Mouse (Mus musculus): Measurements from ENCODE around the gene Kcng4. TPM values are rescaled to one million over a fixed set of nuclear protein-coding genes. Genes with fewer than 3 reads are reported as not detected.

The Kcng4 gene
- total and polyA plus RNA-seq, 2 experiments from 2014 or later, result 0.10 TPM; not detected in 1

GRCm38 (mm10) chr8:119604398-119604803 lies 31.1 kb downstream of the Kcng4 start:
- Histone ChIP-seq H3K9ac (replicated peaks; ENCODE audit: low read depth, low read length) (peak overlapping the region; percentile 70), H3K27ac (ENCODE audit: low read depth) (no peak overlapping the region), H3K9me3 (replicated peaks; ENCODE audit: control insufficient read depth, low read length) (peaks cover 6% of the 10 kb centered on the region; the same call in 1 of the 2 replicates), H3K4me1 (ENCODE audit: control insufficient read depth, insufficient read depth) (peaks cover 8% of the 10 kb centered on the region; the same call in 1 of the 2 replicates), H3K27me3 (ENCODE audit: control insufficient read depth, insufficient read depth, low read length) (no peaks in the 10 kb centered on the region), H3K4me3 (ENCODE audit: low read depth, low read length) (peak overlapping the region; percentile 73), H3K36me3 (replicated peaks; ENCODE audit: control insufficient read depth, insufficient read depth, low read length) (peaks cover 36% of the 10 kb centered on the region), H3K4me2 (ENCODE audit: low read depth, low read length) (peak overlapping the region; percentile 83)
- ATAC-seq (ENCODE audit: insufficient read depth, low read depth), result 0 out of 2 replicates have a peak, but pooled peaks have one; percentile 5
- 13% methylated on average over 12 of the region's 12 CpGs for WGBS
- no peak for DNase-seq (ENCODE audit: low spot score)
- no peak for TF ChIP-seq CTCF (IDR thresholded peaks at IDR 0.05; ENCODE audit: low read depth)
- TF ChIP-seq EP300 (IDR thresholded peaks at IDR 0.05; ENCODE audit: low read depth), result no peak

GRCm38 (mm10) chr8:119603771-119604170 lies 31.7 kb downstream of the Kcng4 start:
- H3K4me2 ChIP-seq (ENCODE audit: low read depth, low read length), result no peak overlapping the region
- H3K27ac ChIP-seq (ENCODE audit: low read depth), result no peak overlapping the region
- peaks cover 8% of the 10 kb centered on the region; the same call in 1 of the 2 replicates for H3K4me1 ChIP-seq (ENCODE audit: control insufficient read depth, insufficient read depth)
- no peak overlapping the region for H3K4me3 ChIP-seq (ENCODE audit: low read depth, low read length)
- 89% methylated on average over 4 of the region's 4 CpGs for WGBS
- ATAC-seq (ENCODE audit: insufficient read depth, low read depth) (no peak), DNase-seq (ENCODE audit: low spot score) (no peak)
- H3K27me3 ChIP-seq (ENCODE audit: control insufficient read depth, insufficient read depth, low read length), result no peaks in the 10 kb centered on the region
- TF ChIP-seq CTCF (IDR thresholded peaks at IDR 0.05; ENCODE audit: low read depth) (no peak), EP300 (IDR thresholded peaks at IDR 0.05; ENCODE audit: low read depth) (no peak)
- no peak overlapping the region for H3K9ac ChIP-seq (replicated peaks; ENCODE audit: low read depth, low read length)
- H3K9me3 ChIP-seq (replicated peaks; ENCODE audit: control insufficient read depth, low read length), result no peaks in the 10 kb centered on the region
- peaks cover 41% of the 10 kb centered on the region for H3K36me3 ChIP-seq (replicated peaks; ENCODE audit: control insufficient read depth, insufficient read depth, low read length)

- H3K4me2 ChIP-seq (ENCODE audit: low read depth, low read length), result no peak overlapping the region
- H3K36me3 ChIP-seq (replicated peaks; ENCODE audit: control insufficient read depth, insufficient read depth, low read length), result no peaks in the 10 kb centered on the region
- 0 out of 2 replicates have a peak, but pooled peaks cover under 1% of the 10 kb centered on the region for H3K4me1 ChIP-seq (ENCODE audit: control insufficient read depth, insufficient read depth)
- no peak overlapping the region for H3K9ac ChIP-seq (replicated peaks; ENCODE audit: low read depth, low read length)
- WGBS, result 89% methylated on average over 7 of the region's 7 CpGs
- no peak overlapping the region for H3K27ac ChIP-seq (ENCODE audit: low read depth)
- no peak for DNase-seq (ENCODE audit: low spot score)
- TF ChIP-seq CTCF (IDR thresholded peaks at IDR 0.05; ENCODE audit: low read depth) (no peak), EP300 (IDR thresholded peaks at IDR 0.05; ENCODE audit: low read depth) (no peak)
- H3K4me3 ChIP-seq (ENCODE audit: low read depth, low read length), result no peak overlapping the region
- H3K27me3 ChIP-seq (ENCODE audit: control insufficient read depth, insufficient read depth, low read length), result no peaks in the 10 kb centered on the region
- H3K9me3 ChIP-seq (replicated peaks; ENCODE audit: control insufficient read depth, low read length), result no peaks in the 10 kb centered on the region
- no peak for ATAC-seq (ENCODE audit: insufficient read depth, low read depth)
Measured at GRCm38 (mm10) chr8:119591456-119591855, 44.0 kb downstream of the Kcng4 start.

- ATAC-seq (ENCODE audit: insufficient read depth, low read depth), result no peak
Measured at GRCm38 (mm10) chr8:119590348-119590747, 45.1 kb downstream of the Kcng4 start.

GRCm38 (mm10) chr8:119588844-119589243 lies 46.6 kb downstream of the Kcng4 start:
- WGBS, result 17% methylated on average over 10 of the region's 10 CpGs
- ATAC-seq (ENCODE audit: insufficient read depth, low read depth) (peak; percentile 50), DNase-seq (ENCODE audit: low spot score) (no peak)
- Histone ChIP-seq H3K27ac (ENCODE audit: low read depth) (no peak overlapping the region), H3K9me3 (replicated peaks; ENCODE audit: control insufficient read depth, low read length) (no peaks in the 10 kb centered on the region), H3K4me3 (ENCODE audit: low read depth, low read length) (no peak overlapping the region), H3K4me1 (ENCODE audit: control insufficient read depth, insufficient read depth) (no peaks in the 10 kb centered on the region), H3K27me3 (ENCODE audit: control insufficient read depth, insufficient read depth, low read length) (no peaks in the 10 kb centered on the region), H3K9ac (replicated peaks; ENCODE audit: low read depth, low read length) (no peak overlapping the region), H3K4me2 (ENCODE audit: low read depth, low read length) (no peak overlapping the region), H3K36me3 (replicated peaks; ENCODE audit: control insufficient read depth, insufficient read depth, low read length) (no peaks in the 10 kb centered on the region)
- TF ChIP-seq EP300 (IDR thresholded peaks at IDR 0.05; ENCODE audit: low read depth), result no peak
- no peak for TF ChIP-seq CTCF (IDR thresholded peaks at IDR 0.05; ENCODE audit: low read depth)

More at GRCm38 (mm10) chr8:119590348-119590747, 45.1 kb downstream of the Kcng4 start:
- TF ChIP-seq EP300 (IDR thresholded peaks at IDR 0.05; ENCODE audit: low read depth) (no peak), CTCF (IDR thresholded peaks at IDR 0.05; ENCODE audit: low read depth) (no peak)
- no peaks in the 10 kb centered on the region for H3K27me3 ChIP-seq (ENCODE audit: control insufficient read depth, insufficient read depth, low read length)
- no peaks in the 10 kb centered on the region for H3K9me3 ChIP-seq (replicated peaks; ENCODE audit: control insufficient read depth, low read length)
- no peak overlapping the region for H3K4me2 ChIP-seq (ENCODE audit: low read depth, low read length)
- no peaks in the 10 kb centered on the region for H3K36me3 ChIP-seq (replicated peaks; ENCODE audit: control insufficient read depth, insufficient read depth, low read length)
- WGBS, result 46% methylated on average over 14 of the region's 14 CpGs
- no peak overlapping the region for H3K9ac ChIP-seq (replicated peaks; ENCODE audit: low read depth, low read length)
- H3K4me1 ChIP-seq (ENCODE audit: control insufficient read depth, insufficient read depth), result no peaks in the 10 kb centered on the region
- DNase-seq (ENCODE audit: low spot score), result no peak
- no peak overlapping the region for H3K4me3 ChIP-seq (ENCODE audit: low read depth, low read length)
- no peak overlapping the region for H3K27ac ChIP-seq (ENCODE audit: low read depth)

- Histone ChIP-seq H3K27me3 (ENCODE audit: control insufficient read depth, insufficient read depth, low read length) (no peaks in the 10 kb centered on the region), H3K4me3 (ENCODE audit: low read depth, low read length) (no peak overlapping the region), H3K9me3 (replicated peaks; ENCODE audit: control insufficient read depth, low read length) (no peaks in the 10 kb centered on the region), H3K36me3 (replicated peaks; ENCODE audit: control insufficient read depth, insufficient read depth, low read length) (no peaks in the 10 kb centered on the region), H3K4me1 (ENCODE audit: control insufficient read depth, insufficient read depth) (no peaks in the 10 kb centered on the region), H3K9ac (replicated peaks; ENCODE audit: low read depth, low read length) (no peak overlapping the region), H3K27ac (ENCODE audit: low read depth) (no peak overlapping the region), H3K4me2 (ENCODE audit: low read depth, low read length) (no peak overlapping the region)
- DNase-seq (ENCODE audit: low spot score) (no peak), ATAC-seq (ENCODE audit: insufficient read depth, low read depth) (0 out of 2 replicates have a peak, but pooled peaks have one; percentile 11)
- TF ChIP-seq EP300 (IDR thresholded peaks at IDR 0.05; ENCODE audit: low read depth), result no peak
- no peak for TF ChIP-seq CTCF (IDR thresholded peaks at IDR 0.05; ENCODE audit: low read depth)
- 59% methylated on average over 4 of the region's 4 CpGs for WGBS
Measured at GRCm38 (mm10) chr8:119588321-119588720, 47.2 kb downstream of the Kcng4 start.
